ENCODE assay signal across 8 mouse cellular contexts in the genomic region with DNA sequence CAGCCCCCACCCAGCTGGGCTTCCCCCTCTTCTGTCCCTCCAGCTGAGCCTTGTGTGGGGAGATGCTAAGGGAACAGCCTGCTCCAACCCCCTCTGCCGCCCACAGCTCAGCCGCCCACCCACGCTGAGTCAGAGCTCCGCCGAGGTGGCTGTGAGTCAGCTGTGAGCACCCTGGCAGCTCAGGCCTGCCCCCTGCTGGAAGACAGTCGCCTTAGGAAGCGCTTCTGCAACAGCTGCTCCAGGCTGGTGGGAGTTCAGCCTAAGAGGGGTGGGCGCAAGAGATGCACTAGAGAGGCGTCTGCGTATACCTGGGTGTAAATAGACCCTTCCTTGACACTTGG. TPM values are rescaled to one million over a fixed set of nuclear protein-coding genes. Genes with fewer than 3 reads are reported as not detected.
DNase-seq lines count a peak whose midpoint lies in the region; TF ChIP-seq lines count a peak whose summit lies in the region.

No protein-coding gene starts in this region.

- TF ChIP-seq CTCF in cortical plate, adult 2 months (IDR thresholded peaks at IDR 0.05; ENCODE audit: extremely low read depth, insufficient read depth, low read length) = peak; percentile 85

- peaks cover 23% of the 10 kb centered on the region for H3K36me3 ChIP-seq in midbrain, embryonic 10.5 days

- H3K27ac ChIP-seq in cortical plate, adult 2 months (ENCODE audit: insufficient read depth, low read length) = 0 out of 2 replicates have a peak overlapping the region, but pooled peaks have one; percentile 48
- peak overlapping the region; percentile 69 for H3K27ac ChIP-seq in midbrain, embryonic 10.5 days (replicated peaks)

- peaks cover 28% of the 10 kb centered on the region for H3K4me1 ChIP-seq in cortical plate, adult 2 months (ENCODE audit: control insufficient read depth, insufficient read depth, low read length)
- peaks cover 39% of the 10 kb centered on the region for H3K4me1 ChIP-seq in midbrain, embryonic 10.5 days

- H3K9me3 ChIP-seq in midbrain, embryonic 10.5 days (replicated peaks) = no peaks in the 10 kb centered on the region

- DNase-seq in ZHBTc4 (ENCODE audit: low read depth, low spot score) = peak; percentile 86
- DNase-seq in gastrocnemius, postnatal 10 days = peak; percentile 96
- DNase-seq in induced T-regulatory cell, adult 2 months (ENCODE audit: low read depth) = peak; percentile 87
- DNase-seq in left cerebral cortex, adult 9 months (ENCODE audit: low spot score in 2 of 2) = peak; percentile 93 to 95
- peak; percentile 88 for DNase-seq in midbrain, embryonic 10.5 days (ENCODE audit: low spot score)
- peak; percentile 93 to 95 for DNase-seq in right cerebral cortex, postnatal 36 days (ENCODE audit: low spot score in 2 of 2)
- peak; percentile 88 to 95 for DNase-seq in urinary bladder, postnatal 4 days (ENCODE audit: low spot score in 2 of 2)

- TF ChIP-seq POLR2A in cortical plate, adult 2 months (IDR thresholded peaks at IDR 0.05; ENCODE audit: extremely low read depth, insufficient read depth, low read length) = no peak

- 16% methylated on average over 10 of the region's 10 CpGs for WGBS in midbrain, embryonic 10.5 days

- no peak overlapping the region for H3K4me3 ChIP-seq in cortical plate, adult 2 months (ENCODE audit: insufficient read depth, low read length)
- peak overlapping the region; percentile 23; the same call in 1 of the 2 replicates for H3K4me3 ChIP-seq in midbrain, embryonic 10.5 days

- no peaks in the 10 kb centered on the region for H3K27me3 ChIP-seq in midbrain, embryonic 10.5 days (ENCODE audit: low read depth, poor library complexity, severe bottlenecking)

RNA-seq across cellular contexts. Expression of a gene that starts 48.7 kb away (rescaled TPM):
- 234 and 253 TPM in 2 replicates for polyA plus RNA-seq in cortical plate, adult 2 months (2012; rRNA removed)
- total RNA-seq in gastrocnemius, postnatal 10 days (2021) = 1 to 10 TPM; 4.1 to 6.3 TPM
- 9.4 and 11.3 TPM in 2 replicates for polyA plus RNA-seq in midbrain, embryonic 10.5 days (2016; fragmentation: Nextera tagmentation; extraction: Ambion mirVana)

RNA-seq across cellular contexts. Expression of a gene that starts 55.7 kb away (rescaled TPM):
- polyA plus RNA-seq in cortical plate, adult 2 months (2012; rRNA removed) = 208 and 235 TPM in 2 replicates
- 10 to 100 TPM; 18.5 to 20.5 TPM for total RNA-seq in gastrocnemius, postnatal 10 days (2021)
- 1.2 and 1.9 TPM in 2 replicates for polyA plus RNA-seq in midbrain, embryonic 10.5 days (2016; fragmentation: Nextera tagmentation; extraction: Ambion mirVana)

Comparison
In these comparisons a context has a peak if more than half of its experiments do, and no peak if none do; other contexts are left out.
1. RNA of a gene that starts 48.7 kb away (polyA plus RNA-seq): 234 to 253 TPM in cortical plate, adult 2 months; 9.4 to 11.3 TPM in midbrain, embryonic 10.5 days; every median in the first group is over 10 times any median in the second.
2. RNA of a gene that starts 55.7 kb away (polyA plus RNA-seq): 208 to 235 TPM in cortical plate, adult 2 months; 1.2 to 1.9 TPM in midbrain, embryonic 10.5 days; every median in the first group is over 10 times any median in the second.
3. Peak in every context shown above with its lines, with median percentiles within 50 percentile points of each other: DNase-seq.